Mouse (Mus musculus): ENCODE results near the gene Olfr1434.
"Not testable (repeated sequence)": the region's sequence is repeated elsewhere in the genome, so short reads cannot be mapped to it uniquely, and the experiment has no call there.

Olfr1434 gene

DNA sequence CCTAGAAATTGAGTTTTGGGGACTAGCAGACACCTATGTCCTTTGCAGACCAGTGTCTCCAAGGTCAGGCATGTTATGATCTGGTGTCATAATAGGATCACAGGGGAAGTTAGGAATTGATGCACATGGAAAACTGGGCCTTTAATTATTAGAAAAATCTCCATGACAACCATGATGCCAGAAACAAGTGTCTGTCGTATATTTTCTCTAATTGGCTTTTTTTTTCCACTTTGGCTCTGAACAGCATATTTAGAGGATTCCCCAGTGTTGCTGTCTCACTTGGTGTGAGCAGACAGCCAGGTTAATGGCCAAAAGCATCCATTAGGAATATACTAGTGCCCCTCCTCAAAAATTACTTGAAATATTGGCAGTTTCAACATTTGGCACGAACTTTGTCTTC lies at the start of gene Olfr1434:
Gene Olfr1434, plus strand, starts transcription at position 301 of the 400 bp plus-strand sequence.
- in situ Hi-C loops (cut with MboI; ENCODE audit: unreplicated experiment in 2 of 2): no loop called here

DNA sequence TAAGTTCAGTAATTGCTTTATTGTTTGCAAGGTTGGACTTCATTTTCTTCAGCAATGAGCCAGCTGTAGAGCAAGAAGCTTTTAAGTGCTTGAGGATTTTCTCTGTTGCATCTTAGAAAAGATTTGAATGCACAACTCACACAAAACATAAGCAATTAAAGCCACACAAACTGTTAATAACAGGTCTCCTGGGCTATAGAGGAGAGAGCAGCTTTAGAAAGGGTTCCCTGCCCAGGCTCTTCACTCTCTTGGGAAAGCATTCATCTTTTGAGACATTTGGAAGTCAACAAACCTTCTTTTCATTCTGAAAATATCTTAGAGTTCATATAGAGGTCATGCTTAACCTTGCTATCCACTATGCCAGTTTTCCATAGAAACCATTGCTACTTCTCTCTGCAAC lies 47.2 kb upstream of the Olfr1434 start, which contains the start of gene Olfr1432:
Gene Olfr1432, minus strand, starts transcription at position 101 of the 400 bp plus-strand sequence.
- in situ Hi-C loops (cut with MboI; ENCODE audit: unreplicated experiment in 2 of 2): not testable (repeated sequence)

DNA sequence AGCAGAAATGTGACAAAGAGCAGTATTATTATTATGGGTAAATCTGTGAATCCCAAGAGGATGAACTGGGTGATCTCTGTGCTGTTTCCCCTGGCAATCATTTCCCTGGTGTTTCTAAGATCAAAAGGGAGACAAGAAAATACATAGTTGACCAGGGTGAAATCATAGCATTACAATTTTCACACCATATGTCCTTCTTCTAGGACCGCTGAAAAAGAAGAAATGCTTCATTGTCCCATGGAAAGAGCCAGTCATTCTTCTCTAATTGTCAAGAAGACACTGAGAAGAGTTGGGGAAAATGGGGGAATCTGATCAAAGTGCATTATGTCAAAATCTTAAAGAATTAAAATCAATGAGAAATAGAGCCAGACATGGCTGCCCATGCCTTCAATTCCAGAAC lies 38.1 kb upstream of the Olfr1434 start, which contains the start of gene Olfr262:
Gene Olfr262, minus strand, starts transcription at position 101 of the 400 bp plus-strand sequence.
- in situ Hi-C loops (cut with MboI; ENCODE audit: unreplicated experiment in 2 of 2): no loop called here

GRCm38 (mm10) chr19:12260732-12261131 lies 18.9 kb upstream of the Olfr1434 start, which contains the start of gene Olfr235:
TSS of gene Olfr235 (plus strand) at chr19:12261032.
- in situ Hi-C loops (cut with MboI; ENCODE audit: unreplicated experiment in 2 of 2): no loop called here

DNA sequence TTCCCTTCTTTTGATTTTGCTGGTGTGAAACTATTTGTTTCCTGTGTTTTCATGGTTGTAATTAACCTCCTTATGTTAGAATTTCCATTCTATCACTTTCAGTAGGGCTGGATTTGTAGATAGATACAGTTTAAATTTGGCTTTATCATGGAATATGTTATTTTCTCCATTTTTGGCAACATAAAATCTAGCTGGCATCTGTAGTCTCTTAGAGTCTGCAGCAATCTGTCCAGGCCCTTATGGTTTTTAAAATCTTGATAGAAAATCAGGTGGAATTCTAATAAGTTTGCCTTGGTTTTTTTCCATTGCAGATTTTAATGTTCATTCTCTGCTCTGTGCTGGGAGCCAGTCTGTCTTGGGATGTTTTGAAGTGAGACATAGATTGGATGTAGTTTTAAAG lies 13.3 kb downstream of the Olfr1434 start:
- in situ Hi-C loops (cut with MboI; ENCODE audit: unreplicated experiment in 2 of 2): no loop called here

DNA sequence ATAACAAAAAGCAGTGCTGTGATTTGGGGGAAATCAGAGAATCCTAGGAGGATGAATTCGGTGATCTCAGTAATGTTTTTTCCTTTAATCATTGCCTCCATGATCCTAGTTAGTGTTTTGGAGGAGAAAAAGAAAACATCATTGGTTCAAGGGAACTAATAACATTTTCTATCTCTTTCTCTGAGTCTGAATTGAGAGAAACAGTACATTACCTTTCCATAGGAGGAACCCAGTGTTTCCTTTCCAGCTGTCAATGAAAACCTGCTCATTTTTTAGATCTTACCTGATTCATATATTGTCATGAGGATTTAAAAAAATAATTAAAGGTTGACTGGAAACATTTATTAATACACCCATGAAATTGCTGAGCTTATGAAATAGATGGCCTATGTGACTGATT lies 19.4 kb downstream of the Olfr1434 start, which contains the start of gene Olfr1436:
Gene Olfr1436, minus strand, starts transcription at position 101 of the 400 bp plus-strand sequence.
- in situ Hi-C loops (cut with MboI; ENCODE audit: unreplicated experiment in 2 of 2): not testable (repeated sequence)

GRCm38 (mm10) chr19:12325001-12325400 lies 45.3 kb downstream of the Olfr1434 start, which contains the start of gene Olfr1437:
TSS of gene Olfr1437 (minus strand) at chr19:12325101.
- in situ Hi-C loops (cut with MboI; ENCODE audit: unreplicated experiment in 2 of 2): no loop called here

Data from v-Abl transformed pro-B cells (cell line).